Mouse (Mus musculus) adrenal gland, postnatal 4 days (tissue): ENCODE data around the gene Tcf25. TPM values are rescaled to one million over a fixed set of nuclear protein-coding genes. Genes with fewer than 3 reads are reported as not detected.

Experiments
- DNase-seq, 2 experiments: peaks; one replicate each; pipeline ENCODE4 v3.0.0; 2021 to 2022; ENCODE audit warnings: low spot score in 2 of 2, mixed read lengths in 2 of 2
- total RNA-seq, 2 experiments: library from RNA; stranded (reverse); gene quantifications; 2 replicates each; pipeline ENCODE4 v1.2.3; 2021

Tcf25 gene
- total RNA-seq, 2 experiments from 2014 or later, result 221 to 224 TPM

GRCm38 (mm10) chr8:123348237-123348843 lies 25.2 kb upstream of the Tcf25 start:
- peak in 1 of 2 experiments; percentile 13 for DNase-seq

- no peak for DNase-seq
These were observed 24.5 kb upstream of the Tcf25 start for GRCm38 (mm10) chr8:123349073-123349472.

GRCm38 (mm10) chr8:123352118-123352517 lies 21.4 kb upstream of the Tcf25 start:
- DNase-seq, result no peak

- peak in 1 of 2 experiments; percentile 36 for DNase-seq
These were observed 20.8 kb upstream of the Tcf25 start for GRCm38 (mm10) chr8:123352786-123353185.

- DNase-seq, result no peak
These were observed 20.3 kb upstream of the Tcf25 start for GRCm38 (mm10) chr8:123353216-123353615.

GRCm38 (mm10) chr8:123361082-123361739 lies 12.3 kb upstream of the Tcf25 start:
- peak; percentile 36 to 61 for DNase-seq

GRCm38 (mm10) chr8:123374239-123374578 lies 656 bp downstream of the Tcf25 start:
- DNase-seq, result peak; percentile 88 to 91

- no peak for DNase-seq
These were observed 2.1 kb downstream of the Tcf25 start for GRCm38 (mm10) chr8:123375701-123376100.

- no peak for DNase-seq
These were observed 2.6 kb downstream of the Tcf25 start for GRCm38 (mm10) chr8:123376106-123376505.

- DNase-seq, result no peak
These were observed 8.2 kb downstream of the Tcf25 start for GRCm38 (mm10) chr8:123381711-123382110.

GRCm38 (mm10) chr8:123382516-123382915 lies 9.0 kb downstream of the Tcf25 start:
- no peak for DNase-seq

GRCm38 (mm10) chr8:123384883-123385540 lies 11.5 kb downstream of the Tcf25 start:
- DNase-seq, result no peak

GRCm38 (mm10) chr8:123387041-123387440 lies 13.5 kb downstream of the Tcf25 start:
- DNase-seq, result no peak

GRCm38 (mm10) chr8:123387801-123388200 lies 14.2 kb downstream of the Tcf25 start:
- no peak for DNase-seq

GRCm38 (mm10) chr8:123389026-123389425 lies 15.5 kb downstream of the Tcf25 start:
- DNase-seq, result no peak

GRCm38 (mm10) chr8:123398308-123398707 lies 24.8 kb downstream of the Tcf25 start:
- no peak for DNase-seq

- DNase-seq, result no peak
These were observed 28.4 kb downstream of the Tcf25 start for GRCm38 (mm10) chr8:123401936-123402335.

GRCm38 (mm10) chr8:123402730-123403326 lies 29.3 kb downstream of the Tcf25 start:
- no peak for DNase-seq

- no peak for DNase-seq
These were observed 31.0 kb downstream of the Tcf25 start for GRCm38 (mm10) chr8:123404521-123404920.

- DNase-seq, result peak; percentile 42 to 44
These were observed 33.2 kb downstream of the Tcf25 start, which contains the start of gene Mc1r for GRCm38 (mm10) chr8:123406786-123407185. Gene Mc1r, plus strand, starts transcription at chr8:123407107.

- DNase-seq, result no peak
These were observed 34.1 kb downstream of the Tcf25 start for GRCm38 (mm10) chr8:123407612-123408011.
